Mouse (Mus musculus) B cell, adult 2 months (primary cell): ENCODE data around the gene Radil.

Experiments
- DNase-seq, 2 experiments: peaks; one replicate each; pipeline ENCODE4 v3.0.0; 2022

Gene Radil

DNA sequence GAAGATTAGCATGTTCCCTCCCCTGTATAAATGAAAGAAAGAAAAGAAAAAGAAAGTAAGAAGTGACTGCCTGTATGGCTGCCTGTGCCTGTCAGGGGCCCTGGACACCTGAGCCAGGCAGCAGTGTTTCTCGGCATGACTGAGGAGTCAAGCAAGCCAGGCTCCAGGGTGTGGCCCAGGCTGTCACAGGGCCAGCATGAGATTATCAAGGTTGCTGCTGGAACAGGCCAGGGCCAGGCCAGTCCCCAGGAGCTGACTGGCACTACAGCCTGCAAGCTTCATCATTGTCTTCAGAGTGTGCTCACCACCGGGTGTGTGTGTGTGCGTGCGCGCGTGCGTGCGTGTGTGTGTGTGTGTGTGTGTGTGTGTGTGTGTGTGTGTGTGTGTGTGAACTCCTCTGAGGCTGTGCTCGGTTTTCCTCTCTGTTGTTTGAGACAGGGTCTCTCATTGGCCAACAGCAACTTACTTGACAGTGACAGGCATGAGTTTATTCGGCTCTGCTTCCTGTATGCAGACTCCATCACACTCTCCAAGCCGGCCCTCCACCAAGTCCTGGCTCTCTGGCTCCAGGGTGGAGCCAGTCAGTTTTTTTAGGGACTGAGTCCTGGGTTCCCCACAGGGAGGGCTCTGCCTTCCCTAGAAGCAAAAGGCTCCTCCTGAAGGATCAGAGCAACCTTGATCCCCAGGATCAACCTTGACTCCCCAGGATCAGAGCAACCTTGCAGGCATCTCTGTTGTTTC, 105.9 kb downstream of the Radil start:
- DNase-seq, result no peak

DNA sequence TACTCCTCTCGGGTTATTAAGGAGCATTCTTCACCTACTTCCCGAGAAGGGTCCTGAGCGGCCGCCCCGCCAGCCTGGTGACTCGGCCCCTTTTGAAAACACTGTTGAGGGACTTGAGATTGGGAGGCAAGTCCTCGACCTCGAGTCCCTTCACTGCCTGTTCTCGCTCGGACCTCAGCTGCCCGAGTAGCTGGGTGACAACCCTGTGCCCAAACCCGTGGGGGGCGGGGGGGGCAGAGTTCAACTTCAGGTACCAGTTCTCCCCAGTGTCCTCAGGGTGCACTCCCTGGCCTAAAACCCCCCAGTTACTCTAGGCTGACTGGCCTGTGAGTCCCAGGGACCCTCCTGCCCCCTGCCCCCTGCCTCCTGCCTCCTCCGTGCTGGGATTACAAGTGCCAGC, 106.9 kb downstream of the Radil start:
- no peak for DNase-seq

DNA sequence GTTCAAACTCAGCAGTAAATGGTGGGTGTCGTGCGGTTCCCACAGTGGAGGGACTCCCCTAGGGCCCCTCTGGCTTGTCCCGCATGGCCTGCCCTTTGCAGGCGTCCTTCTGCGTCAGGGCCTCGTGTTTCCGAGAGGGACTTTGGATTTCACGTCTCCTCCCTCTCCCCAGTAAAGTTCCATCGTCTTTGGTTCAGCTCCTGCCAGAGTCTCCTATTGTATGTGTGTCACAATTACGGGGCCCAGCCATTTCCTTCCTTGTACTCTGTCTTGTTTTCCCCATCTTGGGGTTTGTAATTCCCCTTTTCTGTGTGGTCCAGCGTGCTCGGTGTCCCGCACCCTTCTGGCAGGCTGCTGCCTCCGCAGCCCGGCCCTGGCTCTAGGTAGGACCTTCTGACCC, 107.4 kb downstream of the Radil start:
- DNase-seq, result no peak

DNA sequence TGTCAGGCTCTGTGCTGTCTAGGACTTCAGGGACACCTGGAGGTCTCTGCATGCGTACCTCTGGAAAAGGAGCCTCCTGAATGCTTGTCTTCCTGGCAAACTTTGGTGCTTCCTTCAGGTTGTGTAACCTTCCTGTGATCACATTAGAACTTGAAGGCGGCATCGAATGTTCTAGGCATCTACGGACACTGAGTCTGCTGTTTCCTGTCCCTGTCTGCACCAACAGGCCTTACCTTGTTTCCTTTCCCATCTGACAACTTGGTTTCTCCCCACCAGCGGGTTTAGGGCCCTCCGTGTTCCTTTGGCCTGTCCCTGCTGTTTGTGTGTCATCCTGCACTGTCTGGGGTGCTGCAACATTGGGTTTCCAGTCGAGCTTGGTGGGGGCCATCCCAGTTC, 108.9 kb downstream of the Radil start:
- no peak for DNase-seq

DNA sequence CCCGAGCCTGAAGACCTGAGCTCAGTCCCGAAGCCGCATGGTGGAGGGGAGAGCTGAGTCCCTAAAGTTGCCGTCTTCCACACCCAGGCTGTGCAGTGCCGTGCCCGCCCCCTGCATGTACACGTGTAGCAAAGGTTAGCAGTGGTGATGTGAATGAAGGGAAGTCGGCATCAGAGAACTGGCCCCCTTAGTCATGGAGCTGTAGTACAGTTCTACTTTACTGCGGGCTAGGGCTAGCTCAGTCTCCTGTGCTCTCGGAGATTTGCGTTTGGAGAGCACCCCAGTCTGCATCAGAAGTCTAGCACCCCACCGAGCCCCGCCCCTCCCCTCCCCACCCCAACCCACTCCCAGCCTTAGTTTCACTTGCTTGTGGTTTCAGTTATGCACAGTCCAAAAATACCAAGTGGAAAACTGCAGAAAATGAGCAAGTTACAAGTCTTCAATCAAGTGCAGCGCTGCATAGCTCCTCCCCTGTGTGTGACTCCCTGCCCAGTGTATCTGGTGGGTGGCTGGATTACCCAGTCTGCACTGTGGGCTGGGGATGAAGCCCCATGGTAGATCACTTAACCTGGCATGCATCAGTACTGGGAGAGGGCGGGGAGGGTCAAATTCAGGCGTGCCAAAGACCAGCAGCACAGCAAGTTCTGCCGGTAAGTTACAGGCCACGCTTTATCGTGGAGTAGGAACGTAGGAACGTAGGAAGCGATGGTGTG, 109.4 kb downstream of the Radil start:
- DNase-seq, result peak; percentile 43 to 53

DNA sequence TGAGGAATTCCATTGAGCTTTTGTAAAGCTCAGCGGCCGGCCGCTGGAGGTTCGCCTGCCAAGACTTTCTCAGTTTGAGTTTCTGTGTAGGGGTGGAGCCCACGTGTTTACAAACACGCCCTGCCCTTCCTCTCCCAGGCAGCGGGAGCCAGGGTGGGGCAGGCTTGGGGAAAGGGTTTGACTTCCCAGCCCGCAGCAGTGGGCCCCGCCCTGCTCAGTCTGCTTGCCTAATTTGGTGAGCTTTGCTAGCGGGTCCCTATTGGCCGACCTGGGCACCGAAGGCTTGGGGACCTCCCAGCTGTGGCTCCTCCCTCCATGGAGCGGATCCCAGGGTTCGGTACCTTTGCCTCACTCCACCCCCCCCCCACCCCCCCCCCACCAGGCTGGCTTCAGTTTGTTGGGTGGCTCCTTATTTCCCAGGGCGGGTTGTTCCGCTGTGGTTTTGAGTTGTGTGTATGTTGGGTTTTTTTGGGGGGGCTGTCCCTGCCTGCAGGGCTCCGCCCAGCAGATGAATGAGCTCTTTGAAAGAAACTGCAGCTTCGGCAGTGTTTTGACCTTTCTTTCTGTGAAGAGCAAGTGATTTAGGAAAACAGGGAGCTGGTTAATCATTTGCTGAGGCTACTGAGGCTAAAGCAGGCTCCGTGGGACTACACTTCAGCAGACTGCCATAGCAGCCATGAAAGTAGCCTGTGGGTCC, 110.3 kb downstream of the Radil start:
- peak; percentile 73 to 76 for DNase-seq

DNA sequence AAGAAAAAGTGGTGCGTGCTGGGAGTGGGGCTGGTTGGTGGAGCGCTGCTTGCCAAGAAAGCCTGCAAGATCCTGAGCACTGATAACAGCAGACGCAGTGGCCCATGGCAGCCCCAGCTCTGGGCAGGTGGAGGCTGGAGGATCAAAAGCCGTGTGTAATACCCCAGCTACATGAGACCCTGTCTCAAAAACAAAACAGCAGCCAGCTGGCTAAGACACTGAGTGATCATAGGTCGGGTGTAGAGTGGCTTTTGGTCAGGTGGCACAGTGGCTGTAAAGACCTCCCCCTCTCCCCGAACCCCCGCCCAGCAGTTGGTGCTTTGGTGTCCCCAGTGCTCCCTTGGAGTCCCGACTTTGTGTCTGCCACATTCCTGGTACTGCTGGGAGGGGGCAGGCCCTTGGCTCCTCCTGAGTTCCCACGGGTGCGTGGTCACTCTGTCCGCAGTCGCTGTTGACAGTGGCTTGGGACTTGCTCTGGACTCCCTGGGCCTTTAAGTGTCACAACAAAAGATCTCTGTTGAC, 110.9 kb downstream of the Radil start:
- DNase-seq, result peak in 1 of 2 experiments; percentile 17

DNA sequence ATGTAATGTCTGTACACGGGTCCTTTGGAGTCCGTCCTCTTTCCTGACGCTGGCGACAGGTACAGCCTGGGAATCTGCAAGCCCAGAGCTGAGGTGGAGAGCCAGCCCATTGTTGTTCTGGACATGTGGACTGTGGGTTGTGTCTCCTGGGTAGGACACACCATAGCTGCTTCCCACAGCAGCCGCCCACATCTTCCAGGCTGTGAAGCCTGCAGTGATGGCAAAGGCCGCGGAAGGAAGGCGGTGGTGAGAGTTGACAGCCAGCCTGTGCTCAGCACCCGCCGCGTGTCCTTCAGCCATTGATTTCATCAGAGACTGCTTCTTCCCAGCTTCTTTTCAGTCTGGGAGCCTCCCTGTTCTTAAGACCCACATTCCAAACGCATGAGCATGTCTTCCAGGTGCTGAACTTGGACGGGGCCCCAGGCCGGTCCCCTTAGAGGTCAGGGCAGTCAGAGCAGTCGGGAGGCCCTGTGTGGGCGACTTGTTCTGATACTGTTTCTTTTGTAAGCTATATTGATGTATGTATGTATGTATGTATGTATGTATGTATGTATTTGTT, 112.4 kb downstream of the Radil start:
- DNase-seq, result no peak

DNA sequence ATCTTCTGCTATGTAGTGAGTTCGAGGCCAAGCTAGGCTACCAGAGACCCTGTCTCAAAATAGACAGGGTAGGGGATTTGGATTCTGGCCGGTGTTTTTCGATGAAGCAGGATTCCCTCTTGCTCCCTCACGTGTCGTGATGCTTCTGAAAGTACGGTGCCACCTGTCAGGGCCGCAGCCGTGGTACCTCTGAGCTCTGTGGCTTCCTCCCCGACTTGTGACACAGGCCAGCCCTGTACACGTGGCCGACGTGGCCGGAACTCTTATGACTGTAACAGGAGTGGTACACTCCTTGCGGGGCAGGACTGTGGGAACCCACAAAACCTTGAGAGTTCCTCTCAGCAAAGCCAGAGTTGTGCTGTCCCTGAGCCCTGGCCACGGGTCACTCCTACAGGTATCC, 115.2 kb downstream of the Radil start:
- no peak for DNase-seq
